Mouse (Mus musculus) hindbrain, postnatal 0 days (tissue): ENCODE measurements around the gene Gucy2g. TPM values are rescaled to one million over a fixed set of nuclear protein-coding genes. Genes with fewer than 3 reads are reported as not detected.
A peak's percentile ranks its signal among the peaks of the same experiment; 100 is the strongest.

Experiments used
- ATAC-seq: fragments of 200-750 bp; cut with Nextera tagmentation; 2 replicates; pipeline ENCODE4 v1.8.0; 2017; ENCODE audit warnings: mild to moderate bottlenecking, moderate TSS enrichment, moderate library complexity
- DNase-seq: peaks from one replicate; pipeline ENCODE4 v3.0.0-alpha.2; 2015; ENCODE audit warnings: low spot score
- H3K27ac ChIP-seq: fragments of 300-500 bp; sonication (generic); 2 replicates; pipeline ENCODE4 v1.5.1; 2014; ENCODE audit warnings: mild to moderate bottlenecking
- H3K27me3 ChIP-seq: fragments of 300-500 bp; sonication (generic); 2 replicates; pipeline ENCODE4 v1.6.1; 2014; ENCODE audit warnings: low read length, mixed read lengths; ENCODE audit not compliant: insufficient read depth
- H3K36me3 ChIP-seq: fragments of 300-500 bp; sonication (generic); 2 replicates; pipeline ENCODE4 v1.6.1; 2014; ENCODE audit warnings: low read length, mixed read lengths; ENCODE audit not compliant: insufficient read depth
- H3K4me1 ChIP-seq: fragments of 300-500 bp; sonication (generic); 2 replicates; pipeline ENCODE4 v1.6.1; 2014; ENCODE audit warnings: antibody characterized with exemption, low read length, mixed read lengths; ENCODE audit not compliant: insufficient read depth
- H3K4me2 ChIP-seq: fragments of 300-500 bp; sonication (generic); 2 replicates; pipeline ENCODE4 v1.6.1; 2014; ENCODE audit warnings: low read depth, mild to moderate bottlenecking, low read length, moderate library complexity, mixed read lengths
- H3K4me3 ChIP-seq: fragments of 300-500 bp; sonication (generic); 2 replicates; pipeline ENCODE4 v1.5.1; 2014; ENCODE audit warnings: low read length
- H3K9ac ChIP-seq: fragments of 300-500 bp; sonication (generic); replicated peaks from 2 replicates; pipeline ENCODE4 v1.6.1; 2014; ENCODE audit warnings: mild to moderate bottlenecking, low read length, moderate library complexity, mixed read lengths
- H3K9me3 ChIP-seq: fragments of 300-500 bp; sonication (generic); 2 replicates; pipeline ENCODE4 v1.6.1; 2016; ENCODE audit warnings: low read length, mixed read lengths
- CTCF ChIP-seq: IDR thresholded peaks from 2 replicates; pipeline ENCODE4 v1.5.1; 2016; ENCODE audit warnings: antibody characterized with exemption, control low read depth, low read depth
- WGBS: fragments of 180-500 bp; shearing (Covaris S2); extraction: QIAGEN DNeasy Blood & Tissue Kit; methylation state at CpG from one replicate; pipeline ENCODE4 v1.1.7; 2014; 5-methylcytosine and 5-hydroxymethylcytosine counted together
- polyA plus RNA-seq: library from polyadenylated mRNA; unstranded; fragments of >200 nt; fragmentation: Nextera tagmentation; extraction: Ambion mirVana; gene quantifications from 2 replicates; pipeline ENCODE4 v1.2.1, GENCODE M21; 2015
- total RNA-seq: library from RNA; depleted of rRNA; stranded (reverse); fragments of >200 nt; gene quantifications from 2 replicates; pipeline ENCODE4 v1.2.3, GENCODE M21; 2014

The Gucy2g gene
- total and polyA plus RNA-seq, 2 experiments from 2014 or later, result 0.09 TPM; not detected in 1

- WGBS, result 79% methylated on average over 5 of the region's 5 CpGs
Measured at GRCm38 (mm10) chr19:55250451-55250850, 9.4 kb upstream of the Gucy2g start.

GRCm38 (mm10) chr19:55247991-55248520 is 7.0 kb upstream of the Gucy2g start:
- H3K4me3 ChIP-seq, result no peak overlapping the region
- no peak overlapping the region for H3K27ac ChIP-seq
- no peak overlapping the region for H3K9ac ChIP-seq
- H3K4me1 ChIP-seq, result 0 out of 2 replicates have a peak, but pooled peaks cover 5% of the 10 kb centered on the region
- H3K27me3 ChIP-seq, result no peaks in the 10 kb centered on the region
- TF ChIP-seq CTCF, result no peak
- H3K4me2 ChIP-seq, result no peak overlapping the region
- no peak for ATAC-seq
- 77% methylated on average over 9 of the region's 9 CpGs for WGBS
- no peaks in the 10 kb centered on the region for H3K36me3 ChIP-seq
- H3K9me3 ChIP-seq, result no peaks in the 10 kb centered on the region
- no peak for DNase-seq

More at GRCm38 (mm10) chr19:55250451-55250850, 9.4 kb upstream of the Gucy2g start:
- no peaks in the 10 kb centered on the region for H3K36me3 ChIP-seq
- no peaks in the 10 kb centered on the region for H3K9me3 ChIP-seq
- 0 out of 2 replicates have a peak, but pooled peaks cover 6% of the 10 kb centered on the region for H3K4me1 ChIP-seq
- no peak overlapping the region for H3K4me3 ChIP-seq
- H3K9ac ChIP-seq, result no peak overlapping the region
- TF ChIP-seq CTCF, result no peak
- ATAC-seq (no peak), DNase-seq (no peak)
- H3K4me2 ChIP-seq, result no peak overlapping the region
- no peak overlapping the region for H3K27ac ChIP-seq
- no peaks in the 10 kb centered on the region for H3K27me3 ChIP-seq

- Histone ChIP-seq H3K4me2 (no peak overlapping the region), H3K9me3 (no peaks in the 10 kb centered on the region), H3K4me1 (0 out of 2 replicates have a peak, but pooled peaks cover 5% of the 10 kb centered on the region), H3K27me3 (no peaks in the 10 kb centered on the region), H3K36me3 (no peaks in the 10 kb centered on the region), H3K27ac (no peak overlapping the region), H3K9ac (no peak overlapping the region), H3K4me3 (no peak overlapping the region)
- no peak for TF ChIP-seq CTCF
- no peak for ATAC-seq
- 87% methylated on average over 5 of the region's 5 CpGs for WGBS
- DNase-seq, result no peak
Measured at GRCm38 (mm10) chr19:55247563-55247962, 6.5 kb upstream of the Gucy2g start.

GRCm38 (mm10) chr19:55244791-55245231 is 3.8 kb upstream of the Gucy2g start:
- no peaks in the 10 kb centered on the region for H3K36me3 ChIP-seq
- H3K9ac ChIP-seq, result no peak overlapping the region
- no peaks in the 10 kb centered on the region for H3K9me3 ChIP-seq
- H3K4me2 ChIP-seq, result no peak overlapping the region
- no peak overlapping the region for H3K4me3 ChIP-seq
- no peaks in the 10 kb centered on the region for H3K27me3 ChIP-seq
- no peak overlapping the region for H3K27ac ChIP-seq
- H3K4me1 ChIP-seq, result 0 out of 2 replicates have a peak, but pooled peaks cover 5% of the 10 kb centered on the region
- peak; percentile 54 for TF ChIP-seq CTCF
- ATAC-seq (peak; percentile 85), DNase-seq (peak; percentile 53)
- 17% methylated on average over 7 of the region's 7 CpGs for WGBS

GRCm38 (mm10) chr19:55239766-55240426 is 1.1 kb downstream of the Gucy2g start:
- Histone ChIP-seq H3K4me2 (no peak overlapping the region), H3K27me3 (no peaks in the 10 kb centered on the region), H3K9me3 (no peaks in the 10 kb centered on the region), H3K36me3 (no peaks in the 10 kb centered on the region), H3K9ac (no peak overlapping the region), H3K27ac (no peak overlapping the region), H3K4me1 (0 out of 2 replicates have a peak, but pooled peaks cover 3% of the 10 kb centered on the region), H3K4me3 (no peak overlapping the region)
- WGBS, result 75% methylated on average over 6 of the region's 6 CpGs
- DNase-seq, result no peak
- ATAC-seq, result no peak
- TF ChIP-seq CTCF, result no peak

GRCm38 (mm10) chr19:55236564-55236963 is 4.5 kb downstream of the Gucy2g start:
- TF ChIP-seq CTCF, result no peak
- no peak overlapping the region for H3K4me2 ChIP-seq
- H3K36me3 ChIP-seq, result no peaks in the 10 kb centered on the region
- H3K9ac ChIP-seq, result no peak overlapping the region
- no peaks in the 10 kb centered on the region for H3K9me3 ChIP-seq
- WGBS, result 86% methylated on average over 5 of the region's 5 CpGs
- ATAC-seq (no peak), DNase-seq (no peak)
- H3K27me3 ChIP-seq, result no peaks in the 10 kb centered on the region
- no peak overlapping the region for H3K4me3 ChIP-seq
- no peak overlapping the region for H3K27ac ChIP-seq
- H3K4me1 ChIP-seq, result no peaks in the 10 kb centered on the region

GRCm38 (mm10) chr19:55236026-55236425 is 5.0 kb downstream of the Gucy2g start:
- Histone ChIP-seq H3K27ac (no peak overlapping the region), H3K4me2 (no peak overlapping the region), H3K9me3 (no peaks in the 10 kb centered on the region), H3K27me3 (no peaks in the 10 kb centered on the region), H3K9ac (no peak overlapping the region), H3K4me1 (no peaks in the 10 kb centered on the region), H3K36me3 (no peaks in the 10 kb centered on the region), H3K4me3 (no peak overlapping the region)
- TF ChIP-seq CTCF, result no peak
- 57% methylated on average over 2 of the region's 2 CpGs for WGBS
- ATAC-seq (no peak), DNase-seq (no peak)
